Mouse (Mus musculus) splenic B cell, adult 2 months (primary cell): ENCODE measurements around the gene Unc45b.
"Not testable (repeated sequence)": the region's sequence is repeated elsewhere in the genome, so short reads cannot be mapped to it uniquely, and the experiment has no call there.

Experiments used
- DNase-seq: peaks from one replicate; pipeline ENCODE4 v3.0.0-alpha.2; 2011; ENCODE audit warnings: low read depth, low spot score
- H3K27me3 ChIP-seq: 2 replicates; pipeline ENCODE4 v1.6.1; 2012; ENCODE audit warnings: mild to moderate bottlenecking, low read length, moderate library complexity, mixed read lengths; ENCODE audit not compliant: control insufficient read depth, poor library complexity, insufficient read depth, severe bottlenecking
- H3K36me3 ChIP-seq: 2 replicates; pipeline ENCODE4 v1.6.1; 2012; ENCODE audit warnings: mild to moderate bottlenecking, low read length, moderate library complexity, mixed read lengths; ENCODE audit not compliant: control insufficient read depth, poor library complexity, insufficient read depth, severe bottlenecking

Unc45b gene

GRCm38 (mm10) chr11:82908608-82908989 lies 1.8 kb upstream of the Unc45b start:
- H3K27me3 ChIP-seq, result no peaks in the 10 kb centered on the region
- H3K36me3 ChIP-seq, result peaks cover 2% of the 10 kb centered on the region; the same call in 1 of the 2 replicates
- DNase-seq, result no peak

DNA sequence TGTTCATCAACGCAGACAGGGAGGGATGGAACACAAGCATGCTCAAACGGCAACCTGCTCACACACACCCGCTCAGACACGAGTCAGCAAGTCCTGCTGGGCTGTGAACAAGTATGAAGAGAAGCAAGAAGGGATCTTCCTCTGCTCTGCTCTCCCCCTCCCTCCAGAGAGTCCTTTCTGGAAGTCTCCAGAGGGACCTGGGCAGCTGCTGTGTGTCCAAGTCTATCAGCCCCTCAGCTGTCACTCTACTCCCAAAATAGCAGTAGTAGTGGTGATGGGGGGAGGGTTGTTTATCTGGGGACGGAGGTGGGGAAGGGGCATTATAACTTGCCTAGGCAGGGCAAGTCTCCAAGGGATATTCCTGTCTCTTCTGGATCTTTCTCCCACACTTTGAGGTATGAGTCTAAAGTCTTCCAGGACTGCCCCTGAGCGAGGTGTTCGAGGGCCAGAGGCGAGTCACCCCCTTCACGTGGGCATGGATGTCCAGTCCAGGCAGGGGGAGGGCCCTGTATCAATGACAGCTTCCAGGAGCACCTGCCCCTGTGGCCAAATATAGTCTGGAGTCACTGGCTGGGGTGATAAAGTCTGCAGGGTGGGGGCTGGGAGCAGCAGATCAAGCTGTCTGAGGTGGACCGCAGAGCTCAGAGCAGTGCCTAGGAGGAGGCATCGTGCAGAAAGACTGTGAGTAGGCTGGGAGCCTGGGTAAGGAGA lies 484 bp downstream of the Unc45b start:
- Histone ChIP-seq H3K36me3 (no peaks in the 10 kb centered on the region), H3K27me3 (no peaks in the 10 kb centered on the region)
- no peak for DNase-seq

- peak; percentile 83 for DNase-seq
- Histone ChIP-seq H3K27me3 (no peaks in the 10 kb centered on the region; the same call in 1 of the 2 replicates), H3K36me3 (no peaks in the 10 kb centered on the region)
These were observed 4.5 kb downstream of the Unc45b start for GRCm38 (mm10) chr11:82914711-82915352.

GRCm38 (mm10) chr11:82920768-82921167 lies 10.4 kb downstream of the Unc45b start:
- DNase-seq, result no peak
- no peaks in the 10 kb centered on the region; the same call in 1 of the 2 replicates for H3K27me3 ChIP-seq
- no peaks in the 10 kb centered on the region for H3K36me3 ChIP-seq

DNA sequence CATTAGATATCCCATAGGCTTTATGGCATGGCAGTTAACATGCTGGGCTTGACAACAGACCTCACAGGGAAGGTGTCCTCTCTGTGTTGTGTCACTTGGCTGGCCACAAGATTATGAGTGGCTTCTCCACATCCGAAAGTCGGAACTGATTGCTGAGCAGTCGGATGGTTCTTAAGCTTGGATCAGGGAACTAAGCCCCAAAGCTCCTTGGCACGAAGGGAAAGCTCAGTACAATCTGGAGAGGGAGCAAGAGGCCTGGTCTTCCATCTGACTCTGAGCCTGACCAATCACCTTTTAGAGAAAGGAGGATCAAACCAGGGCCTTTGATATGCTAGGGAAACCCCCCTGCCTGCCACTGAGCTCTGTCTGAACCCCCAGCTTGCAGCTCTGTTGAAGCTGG lies 11.3 kb downstream of the Unc45b start:
- Histone ChIP-seq H3K27me3 (no peaks in the 10 kb centered on the region; the same call in 1 of the 2 replicates), H3K36me3 (no peaks in the 10 kb centered on the region)
- DNase-seq, result no peak

DNA sequence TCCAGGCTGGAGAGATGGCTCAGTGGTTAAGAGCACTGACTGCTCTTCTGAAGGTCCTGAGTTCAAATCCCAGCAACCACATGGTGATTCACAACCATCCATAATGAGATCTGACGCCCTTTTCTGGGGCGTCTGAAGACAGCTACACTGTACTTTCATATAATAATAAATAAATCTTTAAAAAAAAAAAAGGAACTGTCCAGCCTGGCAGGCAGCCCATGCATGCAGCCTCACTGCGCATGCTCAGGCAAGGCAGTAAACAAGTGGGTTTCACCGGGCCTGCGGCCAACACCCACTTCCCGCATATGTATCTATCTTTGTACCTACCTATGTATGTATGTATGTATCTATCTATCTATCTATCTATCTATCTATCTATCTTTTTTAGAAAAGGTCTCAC lies 13.6 kb downstream of the Unc45b start:
- DNase-seq, result not testable (repeated sequence)

DNA sequence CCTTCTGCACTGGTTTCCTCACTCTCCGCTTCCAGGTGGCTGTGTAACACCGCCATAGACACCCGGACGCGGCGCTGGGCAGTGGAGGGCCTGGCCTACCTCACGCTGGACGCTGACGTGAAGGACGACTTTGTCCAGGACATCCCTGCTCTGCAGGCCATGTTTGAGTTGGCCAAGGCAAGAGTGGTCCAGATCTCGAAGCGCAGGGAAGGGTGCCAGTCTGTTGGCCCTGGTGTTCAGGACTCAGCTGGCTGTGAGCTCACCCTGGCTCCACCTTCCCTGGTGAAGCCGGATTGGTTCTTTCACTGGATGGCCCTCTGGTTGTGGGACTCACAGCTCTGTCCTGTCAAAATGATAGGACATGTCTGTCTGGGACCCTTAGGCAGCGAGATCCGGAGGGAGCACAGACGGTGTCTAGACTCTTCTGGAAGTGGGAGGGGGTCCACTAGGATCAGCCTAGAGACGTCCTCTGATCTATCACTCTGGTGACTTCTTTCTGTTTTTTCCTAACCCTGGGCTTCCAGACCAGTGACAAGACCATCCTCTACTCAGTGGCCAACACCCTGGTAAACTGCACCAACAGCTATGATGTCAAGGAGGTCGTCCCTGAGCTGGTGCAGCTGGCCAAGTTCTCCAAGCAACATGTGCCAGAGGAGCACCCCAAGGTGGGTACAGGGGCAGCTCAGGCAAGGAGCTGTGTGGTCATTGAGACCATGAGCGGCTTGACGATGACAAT lies 18.7 kb downstream of the Unc45b start:
- Histone ChIP-seq H3K36me3 (no peaks in the 10 kb centered on the region), H3K27me3 (no peaks in the 10 kb centered on the region; the same call in 1 of the 2 replicates)
- no peak for DNase-seq

More for the DNA sequence above, 13.6 kb downstream of the Unc45b start:
- H3K27me3 ChIP-seq, H3K36me3 ChIP-seq: not testable (repeated sequence)

GRCm38 (mm10) chr11:82929633-82929950 lies 19.2 kb downstream of the Unc45b start:
- Histone ChIP-seq H3K36me3 (no peaks in the 10 kb centered on the region), H3K27me3 (no peaks in the 10 kb centered on the region; the same call in 1 of the 2 replicates)
- no peak for DNase-seq

DNA sequence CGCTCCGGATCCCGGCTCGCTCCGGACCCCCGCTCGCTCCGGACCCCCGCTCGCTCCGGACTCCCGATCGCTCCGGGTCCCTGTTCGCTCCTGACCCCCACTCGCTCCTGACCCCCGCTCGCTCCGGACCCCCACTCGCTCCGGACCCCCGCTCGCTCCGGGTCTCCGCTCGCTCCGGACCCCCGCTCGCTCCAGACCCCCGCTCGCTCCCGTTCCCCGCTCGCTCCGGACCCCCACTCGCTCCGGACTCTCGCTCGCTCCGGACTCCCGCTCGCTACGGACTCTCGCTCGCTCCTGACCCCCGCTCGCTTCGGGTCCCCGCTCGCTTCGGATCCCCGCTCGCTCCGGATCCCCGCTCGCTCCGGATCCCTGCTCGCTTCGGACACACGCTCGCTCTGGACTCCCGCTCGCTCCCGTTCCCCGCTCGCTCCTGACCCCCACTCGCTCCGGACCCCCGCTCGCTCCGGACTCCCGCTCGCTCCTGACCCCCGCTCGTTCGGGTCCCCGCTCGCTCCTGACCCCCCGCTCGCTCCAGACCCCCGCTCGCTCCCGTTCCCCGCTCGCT lies 20.1 kb downstream of the Unc45b start:
- DNase-seq, H3K36me3 ChIP-seq, H3K27me3 ChIP-seq: not testable (repeated sequence)

- not testable (repeated sequence) for DNase-seq, H3K27me3 ChIP-seq, H3K36me3 ChIP-seq
These were observed 20.8 kb downstream of the Unc45b start for GRCm38 (mm10) chr11:82931161-82931560.

DNA sequence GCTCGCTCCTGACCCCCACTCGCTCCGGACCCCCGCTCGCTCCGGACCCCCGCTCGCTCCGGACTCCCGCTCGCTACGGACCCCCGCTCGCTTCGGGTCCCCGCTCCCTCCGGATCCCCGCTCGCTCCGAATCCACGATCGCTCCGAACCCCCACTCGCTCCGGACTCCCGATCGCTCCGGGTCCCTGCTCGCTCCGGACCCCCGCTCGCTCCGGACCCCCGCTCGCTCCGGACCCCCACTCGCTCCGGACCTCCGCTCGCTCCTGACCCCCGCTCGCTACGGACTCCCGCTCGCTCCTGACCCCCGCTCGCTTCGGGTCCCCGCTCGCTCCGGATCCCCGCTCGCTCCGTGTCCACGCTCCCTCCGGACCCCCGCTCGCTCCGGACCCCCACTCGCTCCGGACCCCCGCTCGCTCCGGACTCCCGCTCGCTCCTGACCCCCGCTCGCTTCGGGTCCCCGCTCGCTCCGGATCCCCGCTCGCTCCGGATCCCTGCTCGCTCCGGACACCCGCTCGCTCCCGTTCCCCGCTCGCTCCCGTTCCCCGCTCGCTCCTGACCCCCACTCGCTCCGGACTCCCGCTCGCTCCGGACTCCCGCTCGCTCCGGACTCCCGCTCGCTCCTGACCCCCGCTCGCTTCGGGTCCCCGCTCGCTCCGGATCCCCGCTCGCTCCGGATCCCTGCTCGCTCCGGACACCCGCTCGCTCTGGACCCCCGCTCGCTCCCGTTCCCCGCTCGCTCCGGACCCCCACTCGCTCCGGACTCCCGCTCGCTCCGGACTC lies 21.5 kb downstream of the Unc45b start:
- not testable (repeated sequence) for H3K27me3 ChIP-seq, DNase-seq

DNA sequence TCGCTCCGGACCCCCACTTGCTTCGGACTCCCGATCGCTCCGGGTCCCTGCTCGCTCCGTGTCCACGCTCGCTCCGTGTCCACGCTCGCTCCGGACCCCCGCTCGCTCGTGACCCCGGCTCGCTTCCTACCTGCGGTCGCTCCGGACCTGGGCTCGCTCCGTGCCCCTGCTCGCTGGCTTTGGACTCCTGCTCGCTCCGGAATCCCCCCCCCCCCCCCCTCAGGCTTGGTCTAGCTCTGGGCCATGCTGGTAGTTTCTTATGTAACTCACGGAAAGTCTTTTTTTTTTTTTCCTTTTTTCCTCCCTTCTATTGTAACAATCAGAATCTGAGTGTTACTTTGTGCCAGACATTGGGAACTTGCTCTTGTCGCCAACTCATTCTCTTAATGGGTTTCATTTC lies 22.8 kb downstream of the Unc45b start:
- no peaks in the 10 kb centered on the region for H3K36me3 ChIP-seq
- DNase-seq, result no peak
- H3K27me3 ChIP-seq, result no peaks in the 10 kb centered on the region; the same call in 1 of the 2 replicates

More for the DNA sequence above, 21.5 kb downstream of the Unc45b start:
- H3K36me3 ChIP-seq, result not testable (repeated sequence)

DNA sequence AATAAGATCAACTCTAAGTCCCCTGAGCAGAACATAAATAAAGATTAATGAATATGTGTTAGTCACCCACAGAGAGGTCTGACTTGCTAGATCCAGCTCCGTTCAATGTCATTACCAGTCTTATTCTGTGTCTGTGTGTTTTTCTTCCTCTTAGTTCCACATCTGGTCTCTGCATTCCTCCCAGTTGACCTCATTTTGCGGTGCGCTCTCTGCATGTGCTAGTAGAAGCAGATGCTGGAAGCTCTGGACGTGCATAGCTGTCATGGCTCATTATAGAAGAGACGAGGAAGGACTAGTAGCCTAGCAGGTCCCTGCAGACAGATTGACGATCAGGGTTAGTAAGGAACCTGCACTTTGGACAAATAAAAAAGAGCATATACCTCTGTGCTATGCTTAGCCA lies 33.0 kb downstream of the Unc45b start:
- Histone ChIP-seq H3K36me3 (no peaks in the 10 kb centered on the region), H3K27me3 (no peaks in the 10 kb centered on the region)
- DNase-seq, result no peak

DNA sequence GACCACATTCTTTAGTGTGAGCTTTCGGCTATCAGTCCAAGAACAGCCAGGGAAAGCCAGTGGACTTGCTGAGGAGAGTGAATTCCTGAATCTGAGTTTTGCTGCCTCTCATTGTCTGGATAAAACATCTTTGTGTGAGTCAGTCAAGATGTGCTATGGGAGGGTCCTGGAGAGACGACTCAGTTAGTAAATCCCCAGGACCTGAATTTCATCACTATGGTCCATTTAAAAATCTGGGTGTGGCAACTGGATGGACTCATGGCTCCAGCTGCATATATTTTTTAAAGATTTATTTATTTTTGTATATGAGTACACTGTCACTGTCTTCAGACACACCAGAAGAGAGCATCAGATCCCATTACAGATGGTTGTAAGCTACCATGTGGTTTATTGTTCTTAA lies 35.3 kb downstream of the Unc45b start:
- DNase-seq, result no peak
- H3K27me3 ChIP-seq, result no peaks in the 10 kb centered on the region
- H3K36me3 ChIP-seq, result no peaks in the 10 kb centered on the region
